Mouse (Mus musculus): ENCODE data around the gene Olfr374. TPM values are rescaled to one million over a fixed set of nuclear protein-coding genes. Genes with fewer than 3 reads are reported as not detected.

Olfr374 gene
- total and polyA plus RNA-seq, 2 experiments from 2014 or later, result not detected

GRCm38 (mm10) chr8:72143256-72143824 lies 36.5 kb downstream of the Olfr374 start:
- peaks cover 56% of the 10 kb centered on the region for H3K36me3 ChIP-seq (ENCODE audit: insufficient read depth, low read length)
- H3K4me2 ChIP-seq (ENCODE audit: low read depth, low read length, poor library complexity, severe bottlenecking), result no peak overlapping the region
- H3K27me3 ChIP-seq (ENCODE audit: insufficient read depth, low read length), result no peaks in the 10 kb centered on the region
- no peak for TF ChIP-seq CTCF (IDR thresholded peaks at IDR 0.05)
- H3K4me3 ChIP-seq (ENCODE audit: low read depth, low read length), result no peak overlapping the region
- H3K9ac ChIP-seq (replicated peaks; ENCODE audit: low read length, poor library complexity, severe bottlenecking), result no peak overlapping the region
- ATAC-seq (ENCODE audit: low FRiP score) (no peak), DNase-seq (ENCODE audit: low spot score) (no peak)
- H3K27ac ChIP-seq (ENCODE audit: low read depth, low read length), result no peak overlapping the region
- no peaks in the 10 kb centered on the region for H3K9me3 ChIP-seq (ENCODE audit: low read length)
- H3K4me1 ChIP-seq (ENCODE audit: insufficient read depth, low read length), result no peaks in the 10 kb centered on the region
- WGBS, result 96% methylated on average over 13 of the region's 13 CpGs

- no peak overlapping the region for H3K27ac ChIP-seq (ENCODE audit: low read depth, low read length)
- no peak overlapping the region for H3K4me3 ChIP-seq (ENCODE audit: low read depth, low read length)
- H3K27me3 ChIP-seq (ENCODE audit: insufficient read depth, low read length), result no peaks in the 10 kb centered on the region
- TF ChIP-seq CTCF (IDR thresholded peaks at IDR 0.05), result no peak
- 89% methylated on average over 5 of the region's 5 CpGs for WGBS
- no peak for DNase-seq (ENCODE audit: low spot score)
- H3K4me2 ChIP-seq (ENCODE audit: low read depth, low read length, poor library complexity, severe bottlenecking), result no peak overlapping the region
- no peaks in the 10 kb centered on the region for H3K4me1 ChIP-seq (ENCODE audit: insufficient read depth, low read length)
- ATAC-seq (ENCODE audit: low FRiP score), result no peak
- no peaks in the 10 kb centered on the region for H3K9me3 ChIP-seq (ENCODE audit: low read length)
- no peak overlapping the region for H3K9ac ChIP-seq (replicated peaks; ENCODE audit: low read length, poor library complexity, severe bottlenecking)
- peaks cover 63% of the 10 kb centered on the region for H3K36me3 ChIP-seq (ENCODE audit: insufficient read depth, low read length)
These were observed 37.6 kb downstream of the Olfr374 start for GRCm38 (mm10) chr8:72144345-72144975.

GRCm38 (mm10) chr8:72145511-72145910 lies 38.7 kb downstream of the Olfr374 start:
- no peak overlapping the region for H3K9ac ChIP-seq (replicated peaks; ENCODE audit: low read length, poor library complexity, severe bottlenecking)
- TF ChIP-seq CTCF (IDR thresholded peaks at IDR 0.05), result no peak
- no peak for ATAC-seq (ENCODE audit: low FRiP score)
- 89% methylated on average over 3 of the region's 3 CpGs for WGBS
- no peak overlapping the region for H3K27ac ChIP-seq (ENCODE audit: low read depth, low read length)
- H3K27me3 ChIP-seq (ENCODE audit: insufficient read depth, low read length), result no peaks in the 10 kb centered on the region
- no peaks in the 10 kb centered on the region for H3K4me1 ChIP-seq (ENCODE audit: insufficient read depth, low read length)
- H3K9me3 ChIP-seq (ENCODE audit: low read length), result no peaks in the 10 kb centered on the region
- H3K36me3 ChIP-seq (ENCODE audit: insufficient read depth, low read length), result peaks cover 70% of the 10 kb centered on the region
- no peak overlapping the region for H3K4me3 ChIP-seq (ENCODE audit: low read depth, low read length)
- no peak overlapping the region for H3K4me2 ChIP-seq (ENCODE audit: low read depth, low read length, poor library complexity, severe bottlenecking)
- DNase-seq (ENCODE audit: low spot score), result no peak

- Histone ChIP-seq H3K4me3 (ENCODE audit: low read depth, low read length) (no peak overlapping the region), H3K36me3 (ENCODE audit: insufficient read depth, low read length) (peaks cover 68% of the 10 kb centered on the region), H3K27ac (ENCODE audit: low read depth, low read length) (no peak overlapping the region), H3K4me2 (ENCODE audit: low read depth, low read length, poor library complexity, severe bottlenecking) (no peak overlapping the region), H3K27me3 (ENCODE audit: insufficient read depth, low read length) (no peaks in the 10 kb centered on the region), H3K9me3 (ENCODE audit: low read length) (no peaks in the 10 kb centered on the region), H3K9ac (replicated peaks; ENCODE audit: low read length, poor library complexity, severe bottlenecking) (no peak overlapping the region), H3K4me1 (ENCODE audit: insufficient read depth, low read length) (no peaks in the 10 kb centered on the region)
- WGBS, result 81% methylated on average over 1 of the region's 1 CpGs
- DNase-seq (ENCODE audit: low spot score), result no peak
- TF ChIP-seq CTCF (IDR thresholded peaks at IDR 0.05), result no peak
- no peak for ATAC-seq (ENCODE audit: low FRiP score)
These were observed 39.2 kb downstream of the Olfr374 start for GRCm38 (mm10) chr8:72146056-72146455.

GRCm38 (mm10) chr8:72146556-72146955 lies 39.7 kb downstream of the Olfr374 start:
- Histone ChIP-seq H3K9ac (replicated peaks; ENCODE audit: low read length, poor library complexity, severe bottlenecking) (no peak overlapping the region), H3K4me1 (ENCODE audit: insufficient read depth, low read length) (no peaks in the 10 kb centered on the region), H3K27me3 (ENCODE audit: insufficient read depth, low read length) (no peaks in the 10 kb centered on the region), H3K4me2 (ENCODE audit: low read depth, low read length, poor library complexity, severe bottlenecking) (no peak overlapping the region), H3K36me3 (ENCODE audit: insufficient read depth, low read length) (peaks cover 65% of the 10 kb centered on the region), H3K27ac (ENCODE audit: low read depth, low read length) (no peak overlapping the region), H3K4me3 (ENCODE audit: low read depth, low read length) (no peak overlapping the region), H3K9me3 (ENCODE audit: low read length) (no peaks in the 10 kb centered on the region)
- ATAC-seq (ENCODE audit: low FRiP score), result no peak
- no peak for TF ChIP-seq CTCF (IDR thresholded peaks at IDR 0.05)
- 92% methylated on average over 3 of the region's 3 CpGs for WGBS
- DNase-seq (ENCODE audit: low spot score), result no peak

- Histone ChIP-seq H3K9me3 (ENCODE audit: low read length) (no peaks in the 10 kb centered on the region), H3K36me3 (ENCODE audit: insufficient read depth, low read length) (peaks cover 61% of the 10 kb centered on the region), H3K4me3 (ENCODE audit: low read depth, low read length) (no peak overlapping the region), H3K9ac (replicated peaks; ENCODE audit: low read length, poor library complexity, severe bottlenecking) (no peak overlapping the region), H3K4me2 (ENCODE audit: low read depth, low read length, poor library complexity, severe bottlenecking) (no peak overlapping the region), H3K27me3 (ENCODE audit: insufficient read depth, low read length) (no peaks in the 10 kb centered on the region), H3K27ac (ENCODE audit: low read depth, low read length) (no peak overlapping the region), H3K4me1 (ENCODE audit: insufficient read depth, low read length) (no peaks in the 10 kb centered on the region)
- WGBS, result 84% methylated on average over 2 of the region's 2 CpGs
- DNase-seq (ENCODE audit: low spot score), result no peak
- no peak for TF ChIP-seq CTCF (IDR thresholded peaks at IDR 0.05)
- ATAC-seq (ENCODE audit: low FRiP score), result no peak
These were observed 40.4 kb downstream of the Olfr374 start for GRCm38 (mm10) chr8:72147266-72147665.
